Mouse (Mus musculus): ENCODE measurements around the gene Tmem177. TPM values are rescaled to one million over a fixed set of nuclear protein-coding genes. Genes with fewer than 3 reads are reported as not detected.

Tmem177 gene
- 2.9 TPM for polyA plus RNA-seq (2017; shearing (Covaris generic))

DNA sequence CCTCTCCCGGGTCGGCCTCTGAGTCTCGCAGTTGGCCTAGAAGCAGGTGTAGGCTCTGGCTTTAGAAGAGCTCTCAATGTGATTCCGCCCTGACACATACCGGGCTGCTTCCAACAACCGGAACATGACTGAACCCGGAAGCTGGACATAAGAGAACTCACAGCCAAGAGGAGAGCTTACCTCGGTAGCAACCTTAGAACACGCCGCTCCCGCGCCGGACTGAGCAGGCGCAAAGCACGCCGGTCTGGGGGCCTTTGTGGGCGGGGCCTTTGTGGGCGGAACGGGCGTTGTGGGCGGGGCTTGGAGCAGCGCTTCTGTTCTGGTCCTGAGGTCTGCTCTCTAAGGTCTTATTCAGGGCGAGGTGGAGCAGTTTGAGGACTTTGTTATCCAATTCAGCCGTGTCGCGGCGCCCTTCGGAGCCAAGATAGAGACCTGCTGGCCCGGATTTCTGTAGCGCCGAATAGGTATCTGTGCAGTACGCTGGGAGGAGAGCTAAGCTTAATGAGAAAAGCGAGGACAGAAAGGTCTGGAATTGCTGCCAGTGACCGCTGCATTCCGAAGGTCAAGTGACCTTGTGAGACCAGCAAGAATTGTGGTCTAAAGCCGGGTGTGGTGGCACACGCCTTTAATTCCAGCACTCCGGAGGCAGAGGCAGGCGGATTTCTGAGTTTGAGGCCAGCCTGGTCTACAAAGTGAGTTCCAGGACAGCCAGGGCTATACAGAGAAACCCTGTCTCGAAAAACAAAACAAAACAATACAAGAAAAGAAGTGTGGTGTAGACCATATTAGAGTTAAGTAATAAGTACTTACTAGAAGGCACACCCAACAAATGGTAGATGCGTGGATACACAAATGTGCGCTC is at the start of gene Tmem177:
Tmem177 (minus strand) TSS at position 256 of the 862 bp plus-strand sequence.

Other genes with a start within 250 kb of the Tmem177 start
- 40.2 TPM for gene Ptpn4, start 75.6 kb downstream of the Tmem177 start, polyA plus RNA-seq (2017; shearing (Covaris generic))
- not detected for gene Cfap221, start 84.0 kb upstream of the Tmem177 start, polyA plus RNA-seq (2017; shearing (Covaris generic))
- gene Sctr, start 93.7 kb upstream of the Tmem177 start, polyA plus RNA-seq (2017; shearing (Covaris generic)) = not detected
- 3.7 TPM for gene Tmem37, start 160.9 kb upstream of the Tmem177 start, polyA plus RNA-seq (2017; shearing (Covaris generic))
- 72.5 TPM for gene Dbi, start 207.9 kb upstream of the Tmem177 start, polyA plus RNA-seq (2017; shearing (Covaris generic))
- 9.3 TPM for gene 3110009E18Rik, start 208.0 kb upstream of the Tmem177 start, polyA plus RNA-seq (2017; shearing (Covaris generic))